Mouse (Mus musculus): Measurements from ENCODE around the gene Oas1c.

DNA sequence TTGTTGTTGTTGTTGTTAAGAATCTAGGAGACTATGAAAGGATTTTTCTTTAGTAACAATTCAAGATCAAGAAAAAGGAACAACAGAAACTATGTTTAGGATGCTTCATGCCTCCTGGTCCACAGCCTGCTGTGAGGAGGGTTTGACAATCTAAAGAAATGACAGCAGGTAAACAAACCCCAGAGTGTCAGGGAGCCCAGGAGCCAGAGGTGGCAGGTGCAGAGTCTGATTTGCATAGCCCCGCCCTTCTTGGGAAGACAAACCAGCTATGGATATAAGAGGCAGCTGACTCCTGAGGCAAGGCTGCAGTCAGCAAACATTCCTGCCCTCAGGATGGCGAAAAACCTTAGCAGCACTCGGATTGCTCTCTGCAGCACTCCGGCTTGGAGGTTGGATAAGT lies 48.8 kb upstream of the Oas1c start, which contains the start of gene Oas1h:
- no peak for TF ChIP-seq CTCF (IDR thresholded peaks at IDR 0.05; ENCODE audit: low read depth, low read length)
- no peak for TF ChIP-seq GATA1 (IDR thresholded peaks at IDR 0.05; ENCODE audit: borderline replicate concordance, low read length)
- TF ChIP-seq POLR2AphosphoS5 (IDR thresholded peaks at IDR 0.05; ENCODE audit: insufficient replicate concordance, low read depth, low read length), result no peak
